Mouse (Mus musculus): ENCODE results near the gene Slc12a5.

- TF ChIP-seq CTCF (IDR thresholded peaks at IDR 0.05; ENCODE audit: low read depth) (peak; percentile 84), EP300 (IDR thresholded peaks at IDR 0.05; ENCODE audit: low read depth) (no peak)
Observed at GRCm38 (mm10) chr2:164961506-164962182, 1.0 kb downstream of the Slc12a5 start.
